Mouse (Mus musculus) midbrain, postnatal 0 days (tissue): ENCODE results near the gene Arhgap24. TPM values are rescaled to one million over a fixed set of nuclear protein-coding genes. Genes with fewer than 3 reads are reported as not detected.

Source experiments
- ATAC-seq: fragments of 200-750 bp; cut with Nextera tagmentation; 2 replicates; pipeline ENCODE4 v1.8.0; 2017; ENCODE audit warnings: moderate number of reproducible peaks, mild to moderate bottlenecking, moderate TSS enrichment, moderate library complexity; ENCODE audit not compliant: low FRiP score
- DNase-seq: peaks from one replicate; pipeline ENCODE4 v3.0.0-alpha.2; 2015; ENCODE audit warnings: low spot score
- H3K27ac ChIP-seq: fragments of 300-500 bp; sonication (generic); 2 replicates; pipeline ENCODE4 v1.5.1; 2014; ENCODE audit warnings: low read depth, mild to moderate bottlenecking, low read length, mixed read lengths
- H3K27me3 ChIP-seq: fragments of 300-500 bp; sonication (generic); 2 replicates; pipeline ENCODE4 v1.6.1; 2014; ENCODE audit warnings: low read length, control low read depth, mixed read lengths; ENCODE audit not compliant: insufficient read depth
- H3K36me3 ChIP-seq: fragments of 300-500 bp; sonication (generic); 2 replicates; pipeline ENCODE4 v1.6.1; 2014; ENCODE audit warnings: low read length, control low read depth, mixed read lengths; ENCODE audit not compliant: insufficient read depth
- H3K4me1 ChIP-seq: fragments of 300-500 bp; sonication (generic); 2 replicates; pipeline ENCODE4 v1.6.1; 2014; ENCODE audit warnings: mild to moderate bottlenecking, control low read depth, antibody characterized with exemption, low read length, mixed read lengths; ENCODE audit not compliant: insufficient read depth
- H3K4me2 ChIP-seq: fragments of 300-500 bp; sonication (generic); 2 replicates; pipeline ENCODE4 v1.6.1; 2014; ENCODE audit warnings: low read depth, mild to moderate bottlenecking, low read length, mixed read lengths; ENCODE audit not compliant: poor library complexity, severe bottlenecking
- H3K4me3 ChIP-seq: fragments of 300-500 bp; sonication (generic); 2 replicates; pipeline ENCODE4 v1.5.1; 2014; ENCODE audit warnings: low read depth, mild to moderate bottlenecking, low read length, moderate library complexity
- H3K9ac ChIP-seq: fragments of 300-500 bp; sonication (generic); replicated peaks from 2 replicates; pipeline ENCODE4 v1.6.1; 2014; ENCODE audit warnings: mild to moderate bottlenecking, low read length, moderate library complexity, mixed read lengths; ENCODE audit not compliant: poor library complexity, severe bottlenecking
- H3K9me3 ChIP-seq: fragments of 300-500 bp; sonication (generic); 2 replicates; pipeline ENCODE4 v1.6.1; 2016; ENCODE audit warnings: low read length, control low read depth
- CTCF ChIP-seq: IDR thresholded peaks from 2 replicates; pipeline ENCODE4 v1.5.1; 2016; ENCODE audit warnings: antibody characterized with exemption, mild to moderate bottlenecking
- WGBS: fragments of 180-500 bp; shearing (Covaris S2); extraction: QIAGEN DNeasy Blood & Tissue Kit; methylation state at CpG from one replicate; pipeline ENCODE4 v1.1.7; 2014; 5-methylcytosine and 5-hydroxymethylcytosine counted together
- polyA plus RNA-seq: library from polyadenylated mRNA; unstranded; fragments of >200 nt; fragmentation: Nextera tagmentation; extraction: Ambion mirVana; gene quantifications from 2 replicates; pipeline ENCODE4 v1.2.1, GENCODE M21; 2015
- total RNA-seq: library from RNA; depleted of rRNA; stranded (reverse); fragments of >200 nt; gene quantifications from 2 replicates; pipeline ENCODE4 v1.2.3, GENCODE M21; 2014; rRNA removed

Arhgap24 gene
- 19.3 and 19.4 TPM in 2 replicates for total RNA-seq
- polyA plus RNA-seq: 14.6 and 15.7 TPM in 2 replicates

- DNase-seq (peak; percentile 41), ATAC-seq (peak; percentile 64)
- Histone ChIP-seq H3K36me3 (no peaks in the 10 kb centered on the region), H3K4me3 (peak within 1 kb of the TSS; percentile 51), H3K4me1 (peaks cover 3% of the 10 kb centered on the region; the same call in 1 of the 2 replicates), H3K27ac (peak within 1 kb of the TSS; percentile 71), H3K9me3 (no peaks in the 10 kb centered on the region), H3K9ac (peak within 1 kb of the TSS; percentile 61), H3K27me3 (no peaks in the 10 kb centered on the region), H3K4me2 (peak within 1 kb of the TSS; percentile 95)
- under 1% methylated on average over 44 of the region's 44 CpGs for WGBS
- TF ChIP-seq CTCF: no peak
Observed at GRCm38 (mm10) chr5:102481215-102482211, at the start of gene Arhgap24. Gene Arhgap24 (plus strand): TSS chr5:102481391.

- DNase-seq (no peak), ATAC-seq (no peak)
- Histone ChIP-seq H3K9me3 (no peaks in the 10 kb centered on the region), H3K27me3 (no peaks in the 10 kb centered on the region), H3K4me1 (no peaks in the 10 kb centered on the region), H3K36me3 (no peaks in the 10 kb centered on the region), H3K4me2 (no peak overlapping the region), H3K27ac (no peak overlapping the region), H3K9ac (no peak overlapping the region), H3K4me3 (no peak overlapping the region)
- 27% methylated on average over 4 of the region's 4 CpGs for WGBS
- TF ChIP-seq CTCF: no peak
Observed at GRCm38 (mm10) chr5:102434182-102434581, 47.0 kb upstream of the Arhgap24 start.

GRCm38 (mm10) chr5:102436581-102436980, 44.6 kb upstream of the Arhgap24 start:
- no peak for TF ChIP-seq CTCF
- H3K4me1 ChIP-seq: no peaks in the 10 kb centered on the region
- H3K36me3 ChIP-seq: no peaks in the 10 kb centered on the region
- H3K27me3 ChIP-seq: no peaks in the 10 kb centered on the region
- no peak overlapping the region for H3K4me3 ChIP-seq
- 77% methylated on average over 8 of the region's 8 CpGs for WGBS
- no peak overlapping the region for H3K9ac ChIP-seq
- DNase-seq (no peak), ATAC-seq (no peak)
- no peak overlapping the region for H3K4me2 ChIP-seq
- no peaks in the 10 kb centered on the region for H3K9me3 ChIP-seq
- H3K27ac ChIP-seq: no peak overlapping the region

GRCm38 (mm10) chr5:102439119-102439877, 41.9 kb upstream of the Arhgap24 start:
- WGBS: 90% methylated on average over 9 of the region's 9 CpGs
- no peak for ATAC-seq

GRCm38 (mm10) chr5:102447436-102447835, 33.8 kb upstream of the Arhgap24 start:
- H3K9me3 ChIP-seq: no peaks in the 10 kb centered on the region
- no peaks in the 10 kb centered on the region for H3K27me3 ChIP-seq
- H3K9ac ChIP-seq: no peak overlapping the region
- no peaks in the 10 kb centered on the region for H3K36me3 ChIP-seq
- no peaks in the 10 kb centered on the region for H3K4me1 ChIP-seq
- DNase-seq (no peak), ATAC-seq (no peak)
- no peak overlapping the region for H3K4me2 ChIP-seq
- no peak overlapping the region for H3K27ac ChIP-seq
- 92% methylated on average over 9 of the region's 9 CpGs for WGBS
- no peak for TF ChIP-seq CTCF
- H3K4me3 ChIP-seq: no peak overlapping the region

More at GRCm38 (mm10) chr5:102439119-102439877, 41.9 kb upstream of the Arhgap24 start:
- H3K27me3 ChIP-seq: no peaks in the 10 kb centered on the region
- no peak overlapping the region for H3K4me2 ChIP-seq
- no peaks in the 10 kb centered on the region for H3K9me3 ChIP-seq
- H3K4me3 ChIP-seq: no peak overlapping the region
- TF ChIP-seq CTCF: no peak
- H3K27ac ChIP-seq: no peak overlapping the region
- no peaks in the 10 kb centered on the region for H3K4me1 ChIP-seq
- no peak for DNase-seq
- no peak overlapping the region for H3K9ac ChIP-seq
- no peaks in the 10 kb centered on the region for H3K36me3 ChIP-seq
